Mouse (Mus musculus) MEL (cell line): ENCODE data around the gene Gk2.

Experiments used
- RCOR1 ChIP-seq: IDR thresholded peaks from 2 replicates; pipeline ENCODE4 v1.6.1; 2012; ENCODE audit warnings: low read depth, mild to moderate bottlenecking, inconsistent platforms, low read length, improper control_type of control experiment
- ZC3H11A ChIP-seq: IDR thresholded peaks from 2 replicates; pipeline ENCODE4 v1.6.1; 2012; ENCODE audit warnings: low read depth, mild to moderate bottlenecking, inconsistent platforms, low read length, improper control_type of control experiment

- TF ChIP-seq RCOR1 (no peak), ZC3H11A (no peak)
Measured at GRCm38 (mm10) chr5:97498041-97498440, 41.2 kb upstream of the Gk2 start.
